Mouse (Mus musculus): ENCODE results near the gene 6030468B19Rik. TPM values are rescaled to one million over a fixed set of nuclear protein-coding genes. Genes with fewer than 3 reads are reported as not detected.

6030468B19Rik gene
- polyA plus RNA-seq, 1 experiment = 7.6 TPM

DNA sequence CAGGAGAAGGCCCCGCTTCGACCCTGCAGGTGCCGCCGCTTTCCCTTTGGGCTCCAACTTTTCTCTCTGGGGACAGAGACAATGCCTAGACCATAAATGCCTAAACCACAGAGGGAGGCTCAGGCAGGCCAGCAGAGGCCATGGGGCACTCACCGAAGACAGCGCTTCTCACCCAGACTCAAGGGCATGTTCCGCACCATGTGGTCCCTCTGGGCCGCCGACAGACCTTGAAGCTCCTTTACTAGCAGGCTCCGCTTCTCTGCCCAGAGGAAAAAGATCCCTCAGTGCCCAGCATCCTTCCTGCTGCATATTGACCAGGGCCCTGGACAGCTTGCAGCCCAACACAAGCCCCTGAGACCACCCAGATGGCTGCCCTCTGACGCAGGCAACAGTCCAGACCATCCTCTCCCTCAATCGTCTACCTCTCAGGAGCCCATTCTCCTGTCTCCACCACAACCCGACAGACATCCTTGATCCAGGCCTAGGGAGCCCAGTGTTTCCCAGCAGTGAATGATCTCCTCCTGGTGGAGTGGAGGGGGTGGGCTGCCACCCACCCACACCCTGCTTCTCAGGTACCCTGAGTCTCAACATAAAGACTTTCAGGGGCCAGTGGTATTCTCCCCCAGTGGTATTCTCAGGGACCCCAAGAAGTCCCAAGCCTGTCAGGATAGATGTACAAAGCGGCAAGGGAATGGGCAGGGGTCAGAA lies 21.2 kb upstream of the 6030468B19Rik start:
- DNase-seq (ENCODE audit: low read depth in 1 of 2, low spot score in 2 of 2) = no peak
- peaks cover 18% of the 10 kb centered on the region; the same call in 1 of the 2 replicates for H3K4me1 ChIP-seq (ENCODE audit: control insufficient read depth, insufficient read depth, insufficient read length)
- H3K27me3 ChIP-seq (ENCODE audit: control insufficient read depth, insufficient read depth, low read length) = no peaks in the 10 kb centered on the region
- 0 out of 2 replicates have a peak overlapping the region, but pooled peaks have one; percentile 5 for H3K27ac ChIP-seq (ENCODE audit: insufficient read depth, low read length)
- TF ChIP-seq CTCF (IDR thresholded peaks at IDR 0.05; ENCODE audit: extremely low read depth, insufficient read depth, insufficient read length, insufficient replicate concordance) (no peak), POLR2A (IDR thresholded peaks at IDR 0.05; ENCODE audit: low read depth, low read length) (no peak)
- H3K4me3 ChIP-seq (ENCODE audit: extremely low read depth, insufficient read depth, insufficient read length) = no peak overlapping the region
- H3K36me3 ChIP-seq (ENCODE audit: control insufficient read depth, insufficient read depth, low read length) = peaks cover 48% of the 10 kb centered on the region
- 68% methylated on average over 14 of the region's 14 CpGs for WGBS

- Histone ChIP-seq H3K27me3 (ENCODE audit: control insufficient read depth, insufficient read depth, low read length) (no peaks in the 10 kb centered on the region), H3K36me3 (ENCODE audit: control insufficient read depth, insufficient read depth, low read length) (peaks cover 44% of the 10 kb centered on the region), H3K27ac (ENCODE audit: insufficient read depth, low read length) (peak overlapping the region; percentile 82), H3K4me1 (ENCODE audit: control insufficient read depth, insufficient read depth, insufficient read length) (peaks cover 18% of the 10 kb centered on the region; the same call in 1 of the 2 replicates), H3K4me3 (ENCODE audit: extremely low read depth, insufficient read depth, insufficient read length) (no peak overlapping the region)
- DNase-seq (ENCODE audit: low read depth in 1 of 2, low spot score in 2 of 2) = no peak
- TF ChIP-seq POLR2A (IDR thresholded peaks at IDR 0.05; ENCODE audit: low read depth, low read length) = no peak
- TF ChIP-seq CTCF (IDR thresholded peaks at IDR 0.05; ENCODE audit: extremely low read depth, insufficient read depth, insufficient read length, insufficient replicate concordance) = no peak
- WGBS = 45% methylated on average over 5 of the region's 5 CpGs
Observed at GRCm38 (mm10) chr11:117777111-117777510, 20.3 kb upstream of the 6030468B19Rik start.

DNA sequence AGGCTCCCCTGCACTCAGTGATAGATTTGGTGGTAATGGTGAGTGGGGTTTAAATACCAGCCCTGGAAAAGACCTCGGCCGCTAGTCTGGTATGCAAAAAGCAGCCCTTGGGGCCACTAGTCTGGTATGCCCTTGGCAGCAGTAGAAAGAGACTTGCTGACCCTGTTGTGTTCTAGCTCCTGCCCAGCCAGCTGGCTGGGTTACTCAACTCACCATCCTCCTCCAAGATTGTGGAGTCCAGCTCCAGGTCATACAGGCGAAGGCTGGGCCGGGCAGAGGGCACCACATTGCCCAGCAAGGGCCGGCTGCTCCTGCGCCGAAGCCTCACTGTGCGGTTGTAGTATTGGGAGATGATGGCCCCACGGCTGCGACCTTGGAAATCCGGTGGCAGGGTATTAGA lies 19.4 kb upstream of the 6030468B19Rik start:
- peaks cover 38% of the 10 kb centered on the region for H3K36me3 ChIP-seq (ENCODE audit: control insufficient read depth, insufficient read depth, low read length)
- no peak overlapping the region for H3K4me3 ChIP-seq (ENCODE audit: extremely low read depth, insufficient read depth, insufficient read length)
- H3K4me1 ChIP-seq (ENCODE audit: control insufficient read depth, insufficient read depth, insufficient read length) = peaks cover 18% of the 10 kb centered on the region; the same call in 1 of the 2 replicates
- H3K27ac ChIP-seq (ENCODE audit: insufficient read depth, low read length) = peak overlapping the region; percentile 82
- DNase-seq (ENCODE audit: low read depth in 1 of 2, low spot score in 2 of 2) = no peak
- no peak for TF ChIP-seq CTCF (IDR thresholded peaks at IDR 0.05; ENCODE audit: extremely low read depth, insufficient read depth, insufficient read length, insufficient replicate concordance)
- no peak for TF ChIP-seq POLR2A (IDR thresholded peaks at IDR 0.05; ENCODE audit: low read depth, low read length)
- no peaks in the 10 kb centered on the region for H3K27me3 ChIP-seq (ENCODE audit: control insufficient read depth, insufficient read depth, low read length)
- 94% methylated on average over 11 of the region's 11 CpGs for WGBS

DNA sequence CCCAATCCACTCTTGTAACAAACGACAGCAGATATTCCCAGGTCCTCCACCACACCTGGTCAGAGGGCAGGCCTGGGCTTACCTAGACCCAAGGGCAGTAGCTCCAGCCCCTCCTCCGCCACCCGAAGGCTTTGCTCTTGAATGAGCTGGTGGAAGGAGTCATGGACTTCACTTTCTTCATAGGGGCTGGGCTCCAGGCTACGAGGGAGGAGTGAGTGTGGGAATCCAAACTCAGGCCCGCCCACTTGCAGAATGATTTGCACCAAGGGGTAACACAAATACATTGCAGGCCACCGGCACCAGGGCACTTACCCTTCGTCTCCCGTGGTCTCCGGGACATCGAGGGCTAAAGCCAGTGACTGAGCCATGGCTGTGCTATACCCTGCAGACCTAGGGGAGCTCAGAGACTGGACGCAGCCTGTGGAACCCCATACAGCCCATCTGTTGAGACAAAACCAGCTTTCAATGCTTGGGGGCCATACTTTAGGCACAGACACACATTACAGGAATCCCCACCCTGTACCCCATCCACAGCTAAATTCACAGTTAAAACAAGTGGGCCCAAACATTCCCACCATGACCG lies 18.5 kb upstream of the 6030468B19Rik start:
- peaks cover 18% of the 10 kb centered on the region; the same call in 1 of the 2 replicates for H3K4me1 ChIP-seq (ENCODE audit: control insufficient read depth, insufficient read depth, insufficient read length)
- 27% methylated on average over 12 of the region's 12 CpGs for WGBS
- DNase-seq (ENCODE audit: low read depth in 1 of 2, low spot score in 2 of 2) = no peak

DNA sequence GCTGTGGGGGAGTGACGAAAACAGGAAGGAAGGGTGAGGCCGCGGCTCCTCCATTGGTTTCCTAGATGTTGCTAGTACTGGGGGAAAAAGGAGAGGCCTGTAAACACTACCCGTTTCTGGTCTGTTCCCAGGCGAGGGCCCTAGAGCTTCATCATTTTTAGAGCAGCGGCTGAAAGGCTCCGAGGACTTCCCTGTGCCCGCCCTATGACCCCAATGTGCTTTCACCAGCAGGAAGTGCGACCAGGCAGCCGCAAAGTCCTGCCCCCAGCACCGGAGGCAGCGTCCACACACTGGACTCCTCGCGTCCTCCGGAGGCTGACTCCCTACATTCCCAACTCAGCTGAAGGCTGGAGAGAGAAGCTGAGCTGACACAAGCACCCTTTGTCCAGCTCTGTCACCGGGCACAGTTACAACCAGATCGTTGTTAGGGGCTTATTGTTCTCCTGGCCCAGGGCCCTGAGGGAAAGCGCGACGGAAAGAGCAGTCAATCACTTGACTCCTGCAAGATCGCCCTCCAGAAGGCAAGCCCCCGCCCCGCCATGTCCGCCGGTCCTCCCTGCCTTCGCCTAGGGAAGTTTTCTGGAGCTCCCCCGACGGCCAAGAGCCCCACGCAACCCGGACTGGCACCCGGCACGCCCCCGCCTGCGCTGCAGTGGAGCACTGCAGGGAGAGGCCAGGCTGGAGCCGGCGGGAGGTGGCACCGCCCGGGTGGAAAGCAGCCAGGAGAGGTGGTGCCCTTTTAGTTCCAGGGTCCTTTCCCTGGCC lies 17.8 kb upstream of the 6030468B19Rik start:
- under 1% methylated on average over 38 of the region's 38 CpGs for WGBS
- Histone ChIP-seq H3K36me3 (ENCODE audit: control insufficient read depth, insufficient read depth, low read length) (peaks cover 27% of the 10 kb centered on the region), H3K4me3 (ENCODE audit: extremely low read depth, insufficient read depth, insufficient read length) (peak overlapping the region; percentile 86), H3K27me3 (ENCODE audit: control insufficient read depth, insufficient read depth, low read length) (no peaks in the 10 kb centered on the region), H3K27ac (ENCODE audit: insufficient read depth, low read length) (peak overlapping the region; percentile 99), H3K4me1 (ENCODE audit: control insufficient read depth, insufficient read depth, insufficient read length) (peaks cover 18% of the 10 kb centered on the region; the same call in 1 of the 2 replicates)
- TF ChIP-seq CTCF (IDR thresholded peaks at IDR 0.05; ENCODE audit: extremely low read depth, insufficient read depth, insufficient read length, insufficient replicate concordance) = no peak
- TF ChIP-seq POLR2A (IDR thresholded peaks at IDR 0.05; ENCODE audit: low read depth, low read length) = peak; percentile 70
- peak in 1 of 2 experiments; percentile 71 for DNase-seq (ENCODE audit: low read depth in 1 of 2, low spot score in 2 of 2)

More for the DNA sequence above, 18.5 kb upstream of the 6030468B19Rik start:
- no peaks in the 10 kb centered on the region for H3K27me3 ChIP-seq (ENCODE audit: control insufficient read depth, insufficient read depth, low read length)
- peak overlapping the region; percentile 86 for H3K4me3 ChIP-seq (ENCODE audit: extremely low read depth, insufficient read depth, insufficient read length)
- H3K27ac ChIP-seq (ENCODE audit: insufficient read depth, low read length) = peak overlapping the region; percentile 99
- H3K36me3 ChIP-seq (ENCODE audit: control insufficient read depth, insufficient read depth, low read length) = peaks cover 31% of the 10 kb centered on the region
- no peak for TF ChIP-seq CTCF (IDR thresholded peaks at IDR 0.05; ENCODE audit: extremely low read depth, insufficient read depth, insufficient read length, insufficient replicate concordance)
- no peak for TF ChIP-seq POLR2A (IDR thresholded peaks at IDR 0.05; ENCODE audit: low read depth, low read length)

GRCm38 (mm10) chr11:117780199-117780515 lies 17.3 kb upstream of the 6030468B19Rik start:
- H3K36me3 ChIP-seq (ENCODE audit: control insufficient read depth, insufficient read depth, low read length) = peaks cover 28% of the 10 kb centered on the region
- H3K27me3 ChIP-seq (ENCODE audit: control insufficient read depth, insufficient read depth, low read length) = no peaks in the 10 kb centered on the region
- peak overlapping the region; percentile 99 for H3K27ac ChIP-seq (ENCODE audit: insufficient read depth, low read length)
- peaks cover 18% of the 10 kb centered on the region; the same call in 1 of the 2 replicates for H3K4me1 ChIP-seq (ENCODE audit: control insufficient read depth, insufficient read depth, insufficient read length)
- H3K4me3 ChIP-seq (ENCODE audit: extremely low read depth, insufficient read depth, insufficient read length) = peak overlapping the region; percentile 86
- WGBS = under 1% methylated on average over 17 of the region's 17 CpGs
- DNase-seq (ENCODE audit: low read depth in 1 of 2, low spot score in 2 of 2) = no peak
- no peak for TF ChIP-seq CTCF (IDR thresholded peaks at IDR 0.05; ENCODE audit: extremely low read depth, insufficient read depth, insufficient read length, insufficient replicate concordance)
- no peak for TF ChIP-seq POLR2A (IDR thresholded peaks at IDR 0.05; ENCODE audit: low read depth, low read length)

All from spleen, adult 2 months (tissue).